In the genomic region with DNA sequence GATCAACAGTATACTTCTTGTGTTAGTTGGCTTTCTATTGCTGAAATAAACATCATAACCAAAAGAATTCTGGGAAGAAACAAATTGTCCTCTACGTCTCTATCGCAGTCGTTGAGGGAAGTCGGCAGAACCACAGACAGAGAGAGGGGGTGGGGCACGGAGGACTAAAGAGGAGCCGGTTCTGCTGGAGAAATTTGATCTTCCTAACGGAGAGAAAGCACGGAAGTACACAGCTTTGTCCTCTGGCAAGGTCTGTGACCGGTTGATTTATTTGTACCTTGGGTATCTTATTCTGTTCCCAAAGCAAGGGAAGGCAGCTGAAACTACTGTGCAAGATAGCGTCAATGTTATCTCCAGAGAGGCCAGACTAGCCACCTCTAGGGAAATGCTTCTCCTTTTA, we compare ENCODE assay signal across 13 mouse cellular contexts. TPM values are rescaled to one million over a fixed set of nuclear protein-coding genes. Genes with fewer than 3 reads are reported as not detected.
DNase-seq lines count a peak whose midpoint lies in the region; ATAC-seq and TF ChIP-seq lines count a peak whose summit lies in the region.
"Had no signal": no experiment of that assay in that cellular context is flagged by ENCODE, and none has a peak within 500 bp of the region (broad histone marks: within the 10 kb centered on the region; RNA-seq: fewer than 3 reads in every experiment).

No protein-coding gene starts in this region.

- H3K9me3 ChIP-seq in midbrain, embryonic 11.5 days (ENCODE audit: control insufficient read depth, low read length), result no peaks in the 10 kb centered on the region
- no peaks in the 10 kb centered on the region for H3K9me3 ChIP-seq in midbrain, embryonic 14.5 days (ENCODE audit: control insufficient read depth, low read length)
- no peaks in the 10 kb centered on the region for H3K9me3 ChIP-seq in stomach, embryonic 15.5 days
- H3K9me3 ChIP-seq: limb, embryonic 15.5 days had no signal

- no peak for ATAC-seq in midbrain, embryonic 11.5 days (ENCODE audit: low FRiP score)
- ATAC-seq in midbrain, embryonic 14.5 days (ENCODE audit: low FRiP score, low TSS enrichment), result no peak
- ATAC-seq in stomach, embryonic 15.5 days (ENCODE audit: insufficient read depth, low FRiP score, low read depth), result no peak
- ATAC-seq: forebrain, postnatal 0 days had no signal

- intact Hi-C loops in heart, postnatal 25 days (cut with DNase I), result no loop called here
- intact Hi-C loops in heart, postnatal 10 days (cut with DNase I), result no loop called here
- intact Hi-C loops in left cerebral cortex, adult 2 months (cut with DNase I), result no loop called here

- 16% methylated on average over 10 of the region's 10 CpGs for WGBS in midbrain, embryonic 11.5 days
- 13% methylated on average over 10 of the region's 10 CpGs for WGBS in midbrain, embryonic 14.5 days
- 4% methylated on average over 10 of the region's 10 CpGs for WGBS in stomach, embryonic 15.5 days

- H3K9ac ChIP-seq in midbrain, embryonic 11.5 days (ENCODE audit: low read length), result no peak overlapping the region
- no peak overlapping the region for H3K9ac ChIP-seq in midbrain, embryonic 14.5 days (replicated peaks; ENCODE audit: low read length)
- no peak overlapping the region for H3K9ac ChIP-seq in stomach, embryonic 15.5 days
- H3K9ac ChIP-seq: forebrain, postnatal 0 days; limb, embryonic 15.5 days had no signal

- no peak for TF ChIP-seq CTCF in left cerebral cortex, adult 2 months (IDR thresholded peaks at IDR 0.05)

- no peak overlapping the region for H3K27ac ChIP-seq in midbrain, embryonic 11.5 days (ENCODE audit: low read depth, low read length)
- no peak overlapping the region for H3K27ac ChIP-seq in midbrain, embryonic 14.5 days (replicated peaks; ENCODE audit: low read depth, low read length)
- no peak overlapping the region for H3K27ac ChIP-seq in stomach, embryonic 15.5 days
- H3K27ac ChIP-seq in left cerebral cortex, adult 2 months, result no peak overlapping the region
- H3K27ac ChIP-seq: limb, embryonic 15.5 days had no signal

- no peaks in the 10 kb centered on the region for H3K27me3 ChIP-seq in midbrain, embryonic 11.5 days (ENCODE audit: control insufficient read depth, insufficient read depth, low read length)
- H3K27me3 ChIP-seq in midbrain, embryonic 14.5 days (ENCODE audit: control insufficient read depth, insufficient read depth, low read length), result no peaks in the 10 kb centered on the region
- no peaks in the 10 kb centered on the region for H3K27me3 ChIP-seq in stomach, embryonic 15.5 days (replicated peaks)
- H3K27me3 ChIP-seq: limb, embryonic 15.5 days had no signal

- no peak overlapping the region for H3K4me3 ChIP-seq in midbrain, embryonic 11.5 days (ENCODE audit: low read depth, low read length)
- H3K4me3 ChIP-seq in midbrain, embryonic 14.5 days (replicated peaks; ENCODE audit: low read depth, low read length), result no peak overlapping the region
- H3K4me3 ChIP-seq in stomach, embryonic 15.5 days (replicated peaks), result no peak overlapping the region
- no peak overlapping the region for H3K4me3 ChIP-seq in left cerebral cortex, adult 2 months
- H3K4me3 ChIP-seq: limb, embryonic 15.5 days had no signal

- DNase-seq in heart, adult 18-20 months, result peak; percentile 31 to 35
- DNase-seq in heart, postnatal 25 days (ENCODE audit: low spot score), result no peak
- DNase-seq in midbrain, embryonic 11.5 days (ENCODE audit: low spot score, missing footprints), result peak; percentile 80
- DNase-seq in midbrain, embryonic 14.5 days, result no peak
- DNase-seq in heart, postnatal 10 days, result peak; percentile 26 to 40
- no peak for DNase-seq in left cerebral cortex, adult 2 months (ENCODE audit: extremely low spot score in 1 of 2, low spot score in 2 of 2)
- DNase-seq in right cerebral cortex, postnatal 14 days, result no peak
- DNase-seq: B cell, adult 2 months; cerebellum, adult 11 months; forebrain, postnatal 0 days had no signal

- H3K4me1 ChIP-seq in midbrain, embryonic 11.5 days (ENCODE audit: control insufficient read depth, insufficient read depth, low read length), result no peaks in the 10 kb centered on the region
- no peaks in the 10 kb centered on the region for H3K4me1 ChIP-seq in midbrain, embryonic 14.5 days (ENCODE audit: control insufficient read depth, insufficient read depth, low read length)
- peaks cover 7% of the 10 kb centered on the region; the same call in 1 of the 2 replicates for H3K4me1 ChIP-seq in stomach, embryonic 15.5 days
- H3K4me1 ChIP-seq: limb, embryonic 15.5 days had no signal

- H3K36me3 ChIP-seq in midbrain, embryonic 11.5 days (ENCODE audit: control insufficient read depth, insufficient read depth, low read length), result no peaks in the 10 kb centered on the region
- H3K36me3 ChIP-seq in midbrain, embryonic 14.5 days (ENCODE audit: control insufficient read depth, insufficient read depth, low read length), result no peaks in the 10 kb centered on the region
- H3K36me3 ChIP-seq in stomach, embryonic 15.5 days, result no peaks in the 10 kb centered on the region
- H3K36me3 ChIP-seq: limb, embryonic 15.5 days had no signal

- no peak overlapping the region for H3K4me2 ChIP-seq in midbrain, embryonic 11.5 days
- no peak overlapping the region for H3K4me2 ChIP-seq in midbrain, embryonic 14.5 days (ENCODE audit: low read length)
- H3K4me2 ChIP-seq in stomach, embryonic 15.5 days, result peak overlapping the region; percentile 37
- H3K4me2 ChIP-seq: limb, embryonic 15.5 days had no signal

RNA-seq across cellular contexts. Expression of a gene that starts 7.8 kb away (rescaled TPM):
- 100 to 1,000 TPM; 127 to 134 TPM for total RNA-seq in heart, adult 18-20 months (2021)
- total RNA-seq in heart, postnatal 25 days (2021), result 100 to 1,000 TPM in 1 of 2 experiments, 10 to 100 TPM in 1; 99.7 to 119 TPM
- polyA plus RNA-seq in midbrain, embryonic 11.5 days (2014; fragmentation: Nextera tagmentation; extraction: Ambion mirVana), result 33.9 and 34.8 TPM in 2 replicates
- polyA plus RNA-seq in midbrain, embryonic 14.5 days (2014; fragmentation: Nextera tagmentation; extraction: Ambion mirVana), result 11.5 and 13.3 TPM in 2 replicates
- total RNA-seq in heart, postnatal 10 days (2021), result 100 to 1,000 TPM; 132 to 137 TPM
- 121 TPM in 2 replicates for polyA plus RNA-seq in stomach, embryonic 15.5 days (2015; fragmentation: Nextera tagmentation; extraction: Ambion mirVana)
- 10 to 100 TPM; 16.8 to 20.4 TPM for total RNA-seq in left cerebral cortex, adult 2 months (2021)

RNA-seq across cellular contexts. Expression of a gene that starts 19.6 kb away (rescaled TPM):
- 1 to 10 TPM; 2.5 to 3.4 TPM for total RNA-seq in heart, adult 18-20 months (2021)
- total RNA-seq in heart, postnatal 25 days (2021), result 1 to 10 TPM; 2.3 to 2.4 TPM
- 8.6 and 9.7 TPM in 2 replicates for polyA plus RNA-seq in midbrain, embryonic 11.5 days (2014; fragmentation: Nextera tagmentation; extraction: Ambion mirVana)
- 34.7 and 34.8 TPM in 2 replicates for polyA plus RNA-seq in midbrain, embryonic 14.5 days (2014; fragmentation: Nextera tagmentation; extraction: Ambion mirVana)
- 1 to 10 TPM; 2.8 to 4.6 TPM for total RNA-seq in heart, postnatal 10 days (2021)
- polyA plus RNA-seq in stomach, embryonic 15.5 days (2015; fragmentation: Nextera tagmentation; extraction: Ambion mirVana), result 2.1 and 2.2 TPM in 2 replicates
- 10 to 100 TPM; 48.6 to 55.8 TPM for total RNA-seq in left cerebral cortex, adult 2 months (2021)

RNA-seq across cellular contexts. Expression of a gene that starts 39.4 kb away (rescaled TPM):
- not detected for total RNA-seq in heart, adult 18-20 months (2021)
- total RNA-seq in heart, postnatal 25 days (2021), result not detected
- 0.23 and 0.26 TPM in 2 replicates for polyA plus RNA-seq in midbrain, embryonic 11.5 days (2014; fragmentation: Nextera tagmentation; extraction: Ambion mirVana)
- polyA plus RNA-seq in midbrain, embryonic 14.5 days (2014; fragmentation: Nextera tagmentation; extraction: Ambion mirVana), result 0.74 and 1.4 TPM in 2 replicates
- total RNA-seq in heart, postnatal 10 days (2021), result under 1 TPM in 1 of 2 experiments, not detected in 1; 0.12 TPM
- 0.23 and 0.42 TPM in 2 replicates for polyA plus RNA-seq in stomach, embryonic 15.5 days (2015; fragmentation: Nextera tagmentation; extraction: Ambion mirVana)
- total RNA-seq in left cerebral cortex, adult 2 months (2021), result 100 to 1,000 TPM; 209 to 225 TPM

RNA-seq across cellular contexts. Expression of a gene that starts 54.0 kb away (rescaled TPM):
- total RNA-seq in heart, adult 18-20 months (2021), result not detected
- total RNA-seq in heart, postnatal 25 days (2021), result under 1 TPM in 1 of 2 experiments, not detected in 1; 0.18 TPM
- polyA plus RNA-seq in midbrain, embryonic 11.5 days (2014; fragmentation: Nextera tagmentation; extraction: Ambion mirVana), result not detected in 2 replicates
- 0.24 TPM in 1 of 2 replicates, not detected in the other for polyA plus RNA-seq in midbrain, embryonic 14.5 days (2014; fragmentation: Nextera tagmentation; extraction: Ambion mirVana)
- not detected for total RNA-seq in heart, postnatal 10 days (2021)
- polyA plus RNA-seq in stomach, embryonic 15.5 days (2015; fragmentation: Nextera tagmentation; extraction: Ambion mirVana), result not detected in 2 replicates
- under 1 TPM; 0.29 to 0.84 TPM for total RNA-seq in left cerebral cortex, adult 2 months (2021)
- polyA plus RNA-seq: limb, embryonic 15.5 days; neural tube, embryonic 11.5 days had no signal

Comparison
In these comparisons a context has a peak if more than half of its experiments do, and no peak if none do; other contexts are left out.
1. DNase-seq: peak in heart, adult 18-20 months (2 of 2), midbrain, embryonic 11.5 days (single experiment) and heart, postnatal 10 days (2 of 2); none in heart, postnatal 25 days (single experiment), midbrain, embryonic 14.5 days (single experiment), left cerebral cortex, adult 2 months (0 of 2) and right cerebral cortex, postnatal 14 days (single experiment).
2. RNA of a gene that starts 7.8 kb away (total RNA-seq): 132 to 137 TPM in heart, postnatal 10 days, 127 to 134 TPM in heart, adult 18-20 months and 99.7 to 119 TPM in heart, postnatal 25 days; 16.8 to 20.4 TPM in left cerebral cortex, adult 2 months; every median in the first group is over 4 times any median in the second.
3. RNA of a gene that starts 19.6 kb away (total RNA-seq): 48.6 to 55.8 TPM in left cerebral cortex, adult 2 months; 2.8 to 4.6 TPM in heart, postnatal 10 days, 2.5 to 3.4 TPM in heart, adult 18-20 months and 2.3 to 2.4 TPM in heart, postnatal 25 days; every median in the first group is over 4 times any median in the second.
4. RNA of a gene that starts 39.4 kb away (total RNA-seq): 209 to 225 TPM in left cerebral cortex, adult 2 months; 0.12 TPM in heart, postnatal 10 days, not detected in heart, postnatal 25 days and not detected in heart, adult 18-20 months; every median in the first group is over 100 times any median in the second.